Mouse (Mus musculus) limb, embryonic 12.5 days (tissue): ENCODE measurements around the gene Olfr486. TPM values are rescaled to one million over a fixed set of nuclear protein-coding genes. Genes with fewer than 3 reads are reported as not detected.
"Not testable (repeated sequence)": the region's sequence is repeated elsewhere in the genome, so short reads cannot be mapped to it uniquely, and the experiment has no call there.

Experiments used
- ATAC-seq: fragments of 200-750 bp; cut with Nextera tagmentation; 2 replicates; pipeline ENCODE4 v1.8.0; 2017; ENCODE audit warnings: low read depth, moderate TSS enrichment; ENCODE audit not compliant: insufficient number of reproducible peaks, insufficient read depth, low FRiP score, low TSS enrichment
- H3K27ac ChIP-seq: fragments of 300-500 bp; sonication (generic); 2 replicates; pipeline ENCODE4 v1.5.1; 2016; ENCODE audit warnings: mild to moderate bottlenecking, moderate library complexity
- H3K27me3 ChIP-seq: fragments of 300-500 bp; sonication (generic); 2 replicates; pipeline ENCODE4 v1.6.1; 2016; ENCODE audit warnings: mild to moderate bottlenecking, moderate library complexity
- H3K36me3 ChIP-seq: fragments of 300-500 bp; sonication (generic); 2 replicates; pipeline ENCODE4 v1.6.1; 2016; ENCODE audit warnings: mild to moderate bottlenecking, moderate library complexity
- H3K4me1 ChIP-seq: fragments of 300-500 bp; sonication (generic); replicated peaks from 2 replicates; pipeline ENCODE4 v1.6.1; 2016
- H3K4me2 ChIP-seq: fragments of 300-500 bp; sonication (generic); 2 replicates; pipeline ENCODE4 v1.6.1; 2016; ENCODE audit warnings: mild to moderate bottlenecking, moderate library complexity
- H3K4me3 ChIP-seq: fragments of 300-500 bp; sonication (generic); replicated peaks from 2 replicates; pipeline ENCODE4 v1.5.1; 2016; ENCODE audit warnings: mild to moderate bottlenecking
- H3K9ac ChIP-seq: fragments of 300-500 bp; sonication (generic); replicated peaks from 2 replicates; pipeline ENCODE4 v1.6.1; 2016; ENCODE audit warnings: mild to moderate bottlenecking, moderate library complexity
- H3K9me3 ChIP-seq: fragments of 300-500 bp; sonication (generic); 2 replicates; pipeline ENCODE4 v1.6.1; 2016; ENCODE audit warnings: mild to moderate bottlenecking, moderate library complexity
- WGBS: fragments of 180-500 bp; shearing (Covaris S2); methylation state at CpG from one replicate; pipeline ENCODE4 v1.1.7; 2016; 5-methylcytosine and 5-hydroxymethylcytosine counted together
- polyA plus RNA-seq: library from polyadenylated mRNA; unstranded; fragments of >200 nt; fragmentation: Nextera tagmentation; extraction: Ambion mirVana; gene quantifications from 2 replicates; pipeline ENCODE4 v1.2.1, GENCODE M21; 2016

Gene Olfr486
- not detected in 2 replicates for polyA plus RNA-seq

- H3K4me2 ChIP-seq, H3K36me3 ChIP-seq: not testable (repeated sequence)
Measured at GRCm38 (mm10) chr7:108172642-108173041, at the start of gene Olfr486. TSS of gene Olfr486 (minus strand) at chr7:108172742.

DNA sequence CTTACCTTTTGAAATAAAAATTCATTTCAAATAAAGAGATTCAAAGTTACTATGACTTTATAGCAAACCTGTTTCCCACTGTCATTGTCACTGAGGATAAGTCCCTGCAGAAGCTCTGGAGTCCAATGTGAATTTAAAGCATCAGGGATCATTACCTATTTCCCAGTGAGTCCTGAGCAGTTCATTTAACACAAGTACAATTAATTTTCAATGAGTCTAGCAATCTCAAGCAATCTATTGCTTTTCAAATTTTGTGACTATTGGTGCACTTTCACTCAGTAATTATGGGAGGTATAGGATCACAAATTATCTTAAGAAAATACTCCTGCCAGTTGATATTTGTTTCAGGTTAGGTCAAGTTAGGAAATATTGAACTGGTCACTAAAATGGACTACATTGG is 42.0 kb upstream of the Olfr486 start, which contains the start of gene Olfr487:
TSS of gene Olfr487 (minus strand) at position 101 of the 400 bp plus-strand sequence.
- H3K36me3 ChIP-seq, H3K9me3 ChIP-seq, H3K27me3 ChIP-seq, H3K4me1 ChIP-seq, H3K9ac ChIP-seq, H3K27ac ChIP-seq, H3K4me2 ChIP-seq, ATAC-seq, H3K4me3 ChIP-seq: not testable (repeated sequence)

More at GRCm38 (mm10) chr7:108172642-108173041, at the start of gene Olfr486:
- not testable (repeated sequence) for H3K27me3 ChIP-seq, H3K4me1 ChIP-seq, H3K27ac ChIP-seq, H3K9ac ChIP-seq, ATAC-seq, H3K9me3 ChIP-seq, H3K4me3 ChIP-seq
- WGBS: 91% methylated on average over 1 of the region's 1 CpGs

- no peaks in the 10 kb centered on the region for H3K4me1 ChIP-seq
- no peak overlapping the region for H3K4me3 ChIP-seq
- no peaks in the 10 kb centered on the region for H3K27me3 ChIP-seq
- 66% methylated on average over 6 of the region's 6 CpGs for WGBS
- ATAC-seq: no peak
- no peaks in the 10 kb centered on the region for H3K9me3 ChIP-seq
- H3K4me2 ChIP-seq: no peak overlapping the region
- H3K36me3 ChIP-seq: no peaks in the 10 kb centered on the region
- H3K27ac ChIP-seq: no peak overlapping the region
- H3K9ac ChIP-seq: no peak overlapping the region
Measured at GRCm38 (mm10) chr7:108196938-108197337, 24.4 kb upstream of the Olfr486 start.

GRCm38 (mm10) chr7:108196337-108196736 is 23.8 kb upstream of the Olfr486 start:
- 65% methylated on average over 3 of the region's 3 CpGs for WGBS
- ATAC-seq, H3K27ac ChIP-seq: not testable (repeated sequence)

DNA sequence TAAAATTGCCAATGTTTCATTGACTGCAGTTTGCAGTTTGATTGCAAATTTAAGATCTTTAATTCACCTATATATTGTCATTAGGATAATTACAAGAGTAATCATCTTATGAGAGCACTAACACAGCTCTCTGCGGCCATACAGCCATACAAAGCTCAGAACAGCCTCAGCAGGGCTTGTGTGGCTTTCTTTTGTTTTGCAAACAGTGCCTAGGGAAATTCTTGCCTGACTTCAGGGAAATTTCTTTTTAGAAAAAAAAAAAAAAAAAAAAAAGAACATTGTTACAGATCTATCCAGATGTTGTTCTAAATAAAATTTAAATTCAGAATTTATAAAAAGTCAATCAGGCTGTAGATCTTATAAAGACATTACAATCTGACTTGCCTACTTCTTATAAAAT is 20.2 kb upstream of the Olfr486 start:
- WGBS: 72% methylated on average over 1 of the region's 1 CpGs

More at GRCm38 (mm10) chr7:108196337-108196736, 23.8 kb upstream of the Olfr486 start:
- not testable (repeated sequence) for H3K9ac ChIP-seq, H3K27me3 ChIP-seq, H3K9me3 ChIP-seq, H3K4me2 ChIP-seq, H3K4me1 ChIP-seq, H3K36me3 ChIP-seq, H3K4me3 ChIP-seq

DNA sequence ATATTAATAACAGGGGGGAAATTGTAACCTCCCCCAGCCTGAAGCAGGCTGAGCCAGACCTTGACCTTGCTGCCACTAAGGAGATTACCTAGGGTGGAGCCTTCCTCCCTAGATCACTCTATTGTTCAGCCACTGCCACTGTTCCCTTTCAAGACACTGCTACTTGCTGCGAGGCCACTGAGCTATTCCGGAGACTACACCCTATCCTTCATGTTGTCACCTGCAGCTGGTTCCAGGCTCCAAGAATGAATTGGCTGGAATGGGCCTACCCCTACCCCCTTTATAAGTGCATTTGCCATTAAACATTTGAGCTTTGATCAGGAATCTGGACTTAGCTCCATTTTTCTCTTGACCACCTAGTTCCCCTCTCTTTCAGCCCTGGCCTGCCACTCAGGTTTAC is 18.7 kb upstream of the Olfr486 start:
- H3K36me3 ChIP-seq, H3K9ac ChIP-seq, H3K4me2 ChIP-seq, H3K27me3 ChIP-seq, H3K4me1 ChIP-seq, ATAC-seq, H3K9me3 ChIP-seq, H3K4me3 ChIP-seq, H3K27ac ChIP-seq: not testable (repeated sequence)
- 77% methylated on average over 2 of the region's 2 CpGs for WGBS

More for the DNA sequence above, 20.2 kb upstream of the Olfr486 start:
- H3K4me1 ChIP-seq, H3K4me2 ChIP-seq, H3K27ac ChIP-seq, H3K4me3 ChIP-seq, ATAC-seq, H3K36me3 ChIP-seq, H3K9me3 ChIP-seq, H3K9ac ChIP-seq, H3K27me3 ChIP-seq: not testable (repeated sequence)

GRCm38 (mm10) chr7:108185237-108185636 is 12.7 kb upstream of the Olfr486 start:
- WGBS: 91% methylated on average over 2 of the region's 2 CpGs
- not testable (repeated sequence) for ATAC-seq

GRCm38 (mm10) chr7:108184401-108184800 is 11.9 kb upstream of the Olfr486 start:
- not testable (repeated sequence) for H3K36me3 ChIP-seq, H3K27me3 ChIP-seq, H3K4me3 ChIP-seq, H3K4me1 ChIP-seq, H3K4me2 ChIP-seq, ATAC-seq, H3K9ac ChIP-seq, H3K27ac ChIP-seq, H3K9me3 ChIP-seq
- 84% methylated on average over 3 of the region's 3 CpGs for WGBS

More at GRCm38 (mm10) chr7:108185237-108185636, 12.7 kb upstream of the Olfr486 start:
- H3K27ac ChIP-seq, H3K36me3 ChIP-seq, H3K9me3 ChIP-seq, H3K4me3 ChIP-seq, H3K4me2 ChIP-seq, H3K27me3 ChIP-seq, H3K9ac ChIP-seq, H3K4me1 ChIP-seq: not testable (repeated sequence)

- ATAC-seq: no peak
- Histone ChIP-seq H3K9me3 (no peaks in the 10 kb centered on the region), H3K27me3 (no peaks in the 10 kb centered on the region), H3K4me1 (no peaks in the 10 kb centered on the region), H3K36me3 (no peaks in the 10 kb centered on the region), H3K4me2 (no peak within 1 kb of the TSS), H3K27ac (no peak within 1 kb of the TSS), H3K9ac (no peak within 1 kb of the TSS), H3K4me3 (no peak within 1 kb of the TSS)
Measured at GRCm38 (mm10) chr7:108159771-108160170, 12.8 kb downstream of the Olfr486 start, which contains the start of gene Olfr485. TSS of gene Olfr485 (minus strand) at chr7:108159871.

DNA sequence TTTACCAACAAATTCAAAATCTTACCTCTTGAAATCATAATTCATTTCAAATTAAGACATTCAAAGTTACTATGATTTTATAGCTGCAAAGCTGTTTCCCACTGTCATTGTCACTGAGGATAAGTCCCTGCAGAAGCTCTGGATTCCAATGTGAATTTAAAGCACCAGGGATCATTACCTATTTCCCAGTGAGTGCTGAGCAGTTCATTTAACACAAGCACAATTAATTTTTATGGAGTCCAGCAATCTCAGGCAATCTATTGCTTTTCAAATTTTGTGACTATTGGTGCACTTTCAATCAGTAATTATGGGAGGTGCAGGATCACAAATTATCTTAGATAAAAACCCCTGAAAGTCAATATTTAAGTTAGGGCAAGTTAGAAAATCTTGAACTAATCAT is 45.2 kb downstream of the Olfr486 start, which contains the start of gene Olfr484:
TSS of gene Olfr484 (minus strand) at position 101 of the 400 bp plus-strand sequence.
- Histone ChIP-seq H3K36me3 (no peaks in the 10 kb centered on the region), H3K27me3 (no peaks in the 10 kb centered on the region), H3K4me3 (no peak within 1 kb of the TSS), H3K27ac (no peak within 1 kb of the TSS), H3K4me1 (no peaks in the 10 kb centered on the region), H3K9ac (no peak within 1 kb of the TSS), H3K4me2 (no peak within 1 kb of the TSS), H3K9me3 (no peaks in the 10 kb centered on the region)
- no peak for ATAC-seq
